Mouse (Mus musculus) limb, embryonic 10.5 days (tissue): Measurements from ENCODE around the gene Nexmif. TPM values are rescaled to one million over a fixed set of nuclear protein-coding genes. Genes with fewer than 3 reads are reported as not detected.
A peak's percentile ranks its signal among the peaks of the same experiment; 100 is the strongest.
"Not testable (repeated sequence)": the region's sequence is repeated elsewhere in the genome, so short reads cannot be mapped to it uniquely, and the experiment has no call there.

Experiments
- DNase-seq: peaks from one replicate; pipeline ENCODE4 v3.0.0-alpha.2; 2017; ENCODE audit warnings: low spot score
- H3K27ac ChIP-seq: fragments of 300-500 bp; sonication (generic); 2 replicates; pipeline ENCODE4 v1.5.1; 2016; ENCODE audit warnings: mild to moderate bottlenecking
- H3K27me3 ChIP-seq: fragments of 300-500 bp; sonication (generic); 2 replicates; pipeline ENCODE4 v1.6.1; 2016; ENCODE audit warnings: low read depth, mild to moderate bottlenecking; ENCODE audit not compliant: poor library complexity, severe bottlenecking
- H3K36me3 ChIP-seq: fragments of 300-500 bp; sonication (generic); 2 replicates; pipeline ENCODE4 v1.6.1; 2016; ENCODE audit warnings: mild to moderate bottlenecking, moderate library complexity
- H3K4me1 ChIP-seq: fragments of 300-500 bp; sonication (generic); 2 replicates; pipeline ENCODE4 v1.6.1; 2016
- H3K4me3 ChIP-seq: fragments of 300-500 bp; sonication (generic); 2 replicates; pipeline ENCODE4 v1.5.1; 2016; ENCODE audit warnings: mild to moderate bottlenecking, moderate library complexity
- H3K9me3 ChIP-seq: fragments of 300-500 bp; sonication (generic); replicated peaks from 2 replicates; pipeline ENCODE4 v1.6.1; 2016; ENCODE audit warnings: mild to moderate bottlenecking
- WGBS: fragments of 180-500 bp; shearing (Covaris S2); methylation state at CpG from one replicate; pipeline ENCODE4 v1.1.7; 2016; 5-methylcytosine and 5-hydroxymethylcytosine counted together
- polyA plus RNA-seq: library from polyadenylated mRNA; unstranded; fragments of >200 nt; fragmentation: Nextera tagmentation; extraction: Ambion mirVana; gene quantifications from 2 replicates; pipeline ENCODE4 v1.2.1, GENCODE M21; 2016

Gene Nexmif
- 0.40 and 0.83 TPM in 2 replicates for polyA plus RNA-seq

DNA sequence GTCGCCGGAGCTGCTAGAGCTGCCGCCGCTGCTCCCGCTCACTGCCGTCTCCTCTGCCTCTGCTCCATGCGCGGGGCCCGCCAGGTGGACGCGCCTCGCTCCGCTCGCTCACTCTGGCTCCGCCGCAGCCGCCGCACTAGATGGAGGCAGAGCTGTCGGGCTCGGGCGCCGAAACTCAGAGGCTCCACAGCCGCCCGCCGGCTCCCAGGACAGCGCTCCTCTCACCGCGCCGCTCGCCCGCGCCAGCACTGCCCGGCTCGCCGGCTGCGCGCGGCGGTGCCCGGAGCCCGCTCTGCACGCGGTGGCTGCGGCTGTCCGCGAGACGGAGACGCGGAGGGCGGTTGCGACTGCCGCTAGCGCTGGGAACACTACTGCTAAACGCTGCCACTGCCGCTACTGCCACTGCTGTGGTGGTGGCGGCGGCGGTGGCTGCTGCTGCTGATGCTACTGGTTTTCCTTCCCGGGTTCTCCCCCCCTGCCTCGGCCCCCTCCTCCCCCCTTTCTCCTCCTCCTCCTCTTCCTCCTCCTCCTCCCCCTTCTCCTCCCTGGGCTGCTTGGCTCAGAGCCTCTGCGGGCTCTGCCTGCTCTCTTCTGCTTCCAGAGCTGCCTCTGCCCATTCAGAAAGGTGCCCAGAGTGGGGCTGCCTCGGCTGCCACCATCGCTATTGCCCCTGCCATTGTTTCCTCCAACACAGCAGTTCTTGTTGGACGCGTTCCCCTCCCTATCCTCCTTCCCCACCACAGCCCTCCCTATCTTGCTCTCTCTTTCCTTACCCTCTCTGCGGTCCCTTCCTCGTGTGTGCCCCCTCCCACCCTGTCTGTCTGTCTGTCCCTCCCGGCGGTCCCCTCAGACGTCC, at the start of gene Nexmif:
Gene Nexmif, minus strand, starts transcription at position 450 of the 856 bp plus-strand sequence.
- Histone ChIP-seq H3K9me3 (no peaks in the 10 kb centered on the region; the same call in 1 of the 2 replicates), H3K4me3 (peak within 1 kb of the TSS; percentile 56), H3K36me3 (no peaks in the 10 kb centered on the region), H3K27me3 (peaks cover 89% of the 10 kb centered on the region), H3K4me1 (no peaks in the 10 kb centered on the region; the same call in 1 of the 2 replicates), H3K27ac (peak within 1 kb of the TSS; percentile 80)
- no peak for DNase-seq
- WGBS: 15% methylated on average over 70 of the region's 70 CpGs

DNA sequence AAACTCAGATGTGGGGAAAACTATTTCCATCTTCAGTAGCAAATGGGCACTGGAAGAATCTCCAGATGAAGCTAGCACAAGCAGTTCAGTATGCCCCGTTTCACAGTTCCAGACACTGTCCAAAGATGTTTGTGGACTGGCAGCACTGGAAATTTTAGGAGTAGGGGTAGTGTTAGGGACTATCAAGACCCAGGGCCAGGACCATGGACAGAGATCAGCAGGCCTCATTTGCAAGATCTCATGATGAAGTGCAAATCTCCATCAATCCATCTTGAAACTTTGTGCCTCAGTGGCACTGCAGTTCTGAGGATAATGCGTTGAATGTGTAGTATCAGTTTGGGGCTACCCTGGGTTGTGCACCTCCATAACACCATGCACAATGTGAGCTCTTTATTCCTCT, 7.7 kb upstream of the Nexmif start:
- DNase-seq: peak; percentile 37
- Histone ChIP-seq H3K27ac (no peak overlapping the region), H3K27me3 (peaks cover 61% of the 10 kb centered on the region), H3K4me1 (no peaks in the 10 kb centered on the region), H3K9me3 (no peaks in the 10 kb centered on the region), H3K36me3 (no peaks in the 10 kb centered on the region), H3K4me3 (no peak overlapping the region)
- 76% methylated on average over 2 of the region's 2 CpGs for WGBS

DNA sequence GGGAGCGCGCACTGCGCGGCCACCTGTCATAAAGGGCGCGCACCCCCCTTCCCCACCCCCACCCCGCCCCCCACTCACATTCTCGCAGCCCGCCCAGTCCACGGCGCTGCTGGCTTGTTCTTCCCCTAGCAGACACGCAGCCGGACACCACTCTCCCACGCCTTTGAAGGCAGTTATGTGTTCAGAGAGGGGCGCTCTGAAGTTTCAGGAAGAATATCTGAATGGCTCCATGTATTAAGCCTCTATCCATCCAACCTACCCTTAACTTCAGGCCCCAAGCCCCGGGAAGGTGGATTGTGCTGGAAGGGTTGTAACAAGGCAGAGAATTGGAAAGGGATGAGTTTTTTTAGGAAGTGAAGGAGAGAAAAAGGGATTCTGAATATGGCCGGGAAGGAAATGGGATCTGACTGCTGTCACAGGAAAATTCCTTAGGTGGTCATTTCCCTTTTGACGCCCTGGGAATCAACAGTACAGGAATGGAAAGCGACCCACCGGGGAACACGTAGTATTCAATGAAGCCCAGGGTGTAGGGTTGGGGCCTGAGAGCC, 681 bp upstream of the Nexmif start:
- no peaks in the 10 kb centered on the region; the same call in 1 of the 2 replicates for H3K4me1 ChIP-seq
- no peak overlapping the region for H3K27ac ChIP-seq
- H3K4me3 ChIP-seq: peak overlapping the region; percentile 56
- DNase-seq: no peak
- H3K36me3 ChIP-seq: no peaks in the 10 kb centered on the region
- peaks cover 89% of the 10 kb centered on the region for H3K27me3 ChIP-seq
- 20% methylated on average over 21 of the region's 21 CpGs for WGBS
- no peaks in the 10 kb centered on the region; the same call in 1 of the 2 replicates for H3K9me3 ChIP-seq

DNA sequence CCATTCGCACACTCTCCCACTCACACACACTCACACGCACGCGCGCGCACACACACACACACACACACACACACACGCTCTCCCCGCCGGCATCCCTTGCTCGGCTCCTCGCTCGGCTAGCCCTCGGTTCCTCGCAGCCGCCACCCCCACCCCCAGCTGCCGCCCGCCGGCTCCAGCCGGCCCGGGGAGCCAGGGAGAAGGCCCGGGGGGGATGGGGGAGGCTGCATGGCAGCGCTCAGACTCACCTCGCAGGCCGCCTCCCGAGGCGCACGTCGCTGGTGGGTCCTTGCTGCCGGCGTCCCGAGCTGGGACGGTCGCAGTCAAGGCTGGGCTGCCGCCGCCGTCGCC, 623 bp downstream of the Nexmif start:
- Histone ChIP-seq H3K9me3 (no peaks in the 10 kb centered on the region; the same call in 1 of the 2 replicates), H3K36me3 (no peaks in the 10 kb centered on the region), H3K27me3 (peaks cover 95% of the 10 kb centered on the region), H3K4me3 (peak overlapping the region; percentile 56), H3K4me1 (no peaks in the 10 kb centered on the region; the same call in 1 of the 2 replicates), H3K27ac (peak overlapping the region; percentile 80)
- 10% methylated on average over 19 of the region's 37 CpGs for WGBS
- DNase-seq: peak; percentile 57

DNA sequence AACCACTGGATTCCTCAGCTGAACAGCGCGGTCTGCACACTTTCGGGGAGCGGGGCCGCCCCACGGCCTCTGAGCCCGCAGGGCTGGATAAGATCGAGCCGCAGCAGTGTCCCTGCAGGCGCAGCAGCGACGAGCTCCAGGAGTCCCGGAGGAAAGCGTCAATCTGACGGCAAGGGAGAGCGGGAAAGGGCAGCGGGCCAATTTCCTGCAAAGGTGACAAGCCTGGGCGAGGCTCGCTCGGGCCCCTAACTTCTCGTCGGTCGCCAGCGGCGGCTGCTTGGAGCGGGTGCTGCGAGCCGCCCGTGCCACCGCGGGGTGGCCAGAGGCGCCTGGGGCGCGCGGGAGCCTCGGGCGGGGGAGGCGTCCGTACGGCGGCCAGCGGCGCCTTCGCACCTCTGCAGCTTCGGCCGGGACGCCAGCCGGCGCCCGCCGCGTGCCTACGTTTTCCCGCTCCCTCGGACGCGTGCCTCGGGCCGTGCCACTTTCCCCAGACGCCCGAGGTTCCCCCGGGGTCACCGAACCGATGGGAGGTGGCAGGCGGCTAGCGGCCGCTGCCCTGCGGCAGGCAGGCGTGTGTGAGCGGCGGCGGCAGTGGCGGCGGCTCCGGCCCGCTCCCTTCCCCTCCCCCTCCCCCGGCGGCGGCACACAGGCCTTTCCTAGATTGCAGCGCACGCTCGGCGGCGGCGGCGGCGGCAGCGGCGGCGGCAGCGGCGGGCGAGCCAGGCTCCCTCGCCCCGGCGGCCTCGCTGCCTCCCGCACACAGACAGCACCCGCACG, 1.2 kb downstream of the Nexmif start:
- Histone ChIP-seq H3K27me3 (peaks cover 100% of the 10 kb centered on the region), H3K4me1 (no peaks in the 10 kb centered on the region; the same call in 1 of the 2 replicates), H3K36me3 (no peaks in the 10 kb centered on the region), H3K27ac (peak overlapping the region; percentile 80), H3K9me3 (no peaks in the 10 kb centered on the region; the same call in 1 of the 2 replicates), H3K4me3 (peak overlapping the region; percentile 56)
- DNase-seq: peak; percentile 55
- WGBS: 26% methylated on average over 71 of the region's 100 CpGs

DNA sequence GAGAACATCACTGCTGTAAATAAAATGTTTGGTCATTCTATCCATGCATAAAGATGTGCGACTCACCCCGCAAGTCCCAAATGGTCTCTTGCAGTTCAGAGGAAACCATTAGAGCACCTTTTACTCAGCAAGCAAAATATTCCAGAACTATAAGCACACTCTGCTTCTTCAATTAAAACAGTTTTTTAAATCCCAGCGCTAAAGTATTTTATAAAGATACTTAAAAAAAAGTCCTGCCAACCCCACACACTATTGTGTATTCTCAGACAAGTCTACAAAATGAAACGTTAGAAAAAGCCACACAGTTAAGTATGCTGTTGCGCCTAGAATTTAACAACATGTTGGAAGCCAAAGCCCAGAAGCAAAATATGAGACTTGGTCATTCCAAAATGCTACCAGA, 1.9 kb downstream of the Nexmif start:
- H3K9me3 ChIP-seq: no peaks in the 10 kb centered on the region; the same call in 1 of the 2 replicates
- no peaks in the 10 kb centered on the region for H3K36me3 ChIP-seq
- H3K4me1 ChIP-seq: no peaks in the 10 kb centered on the region; the same call in 1 of the 2 replicates
- H3K27me3 ChIP-seq: peaks cover 100% of the 10 kb centered on the region
- no peak overlapping the region for H3K27ac ChIP-seq
- WGBS: 59% methylated on average over 5 of the region's 5 CpGs
- DNase-seq: no peak
- no peak overlapping the region for H3K4me3 ChIP-seq

DNA sequence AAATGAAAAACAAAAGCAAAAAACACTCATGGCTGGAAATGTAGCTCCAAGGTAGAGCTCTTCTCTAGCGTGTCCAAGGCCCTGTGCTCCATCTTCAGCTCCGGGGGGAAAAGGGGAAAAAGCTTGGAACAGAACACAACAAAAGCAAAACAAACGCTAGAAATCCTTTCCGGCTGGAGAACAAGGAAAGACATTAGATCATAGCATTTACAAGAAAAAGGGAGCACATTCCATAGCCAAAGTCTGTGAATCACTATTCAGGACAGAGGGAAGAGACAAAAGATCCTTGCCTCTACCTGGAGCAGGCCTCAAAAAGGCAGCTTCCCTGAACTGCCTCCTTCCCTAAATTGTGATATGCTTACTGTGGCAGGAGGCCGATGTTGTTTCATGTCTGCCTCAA, 4.4 kb downstream of the Nexmif start:
- no peaks in the 10 kb centered on the region for H3K36me3 ChIP-seq
- H3K9me3 ChIP-seq: no peaks in the 10 kb centered on the region; the same call in 1 of the 2 replicates
- peaks cover 85% of the 10 kb centered on the region for H3K27me3 ChIP-seq
- H3K27ac ChIP-seq: no peak overlapping the region
- no peaks in the 10 kb centered on the region; the same call in 1 of the 2 replicates for H3K4me1 ChIP-seq
- 71% methylated on average over 5 of the region's 5 CpGs for WGBS
- H3K4me3 ChIP-seq: no peak overlapping the region
- DNase-seq: no peak

DNA sequence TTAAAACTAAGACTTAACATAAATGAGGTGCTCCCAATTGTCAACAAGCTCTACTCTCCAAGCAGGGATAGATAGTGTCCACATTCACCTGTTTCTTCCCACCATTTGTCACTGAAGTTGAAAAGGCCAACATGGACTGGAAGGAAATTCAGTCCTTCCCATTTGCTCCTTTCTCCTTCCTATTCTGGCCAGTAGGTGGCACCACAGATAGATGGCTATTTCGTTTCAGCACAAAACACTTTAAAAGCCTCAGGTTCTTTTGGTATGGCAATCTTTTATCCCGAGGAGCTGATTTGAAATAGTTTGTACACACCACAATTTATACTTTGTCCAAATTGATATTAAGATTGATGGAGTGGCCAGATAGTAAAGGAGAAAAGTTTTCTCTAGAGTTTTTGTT, 21.7 kb downstream of the Nexmif start:
- no peak overlapping the region for H3K27ac ChIP-seq
- H3K4me1 ChIP-seq: no peaks in the 10 kb centered on the region
- 25% methylated on average over 2 of the region's 2 CpGs for WGBS
- H3K27me3 ChIP-seq: peaks cover 55% of the 10 kb centered on the region
- DNase-seq: peak; percentile 29
- no peak overlapping the region for H3K4me3 ChIP-seq
- H3K9me3 ChIP-seq: no peaks in the 10 kb centered on the region
- H3K36me3 ChIP-seq: no peaks in the 10 kb centered on the region

DNA sequence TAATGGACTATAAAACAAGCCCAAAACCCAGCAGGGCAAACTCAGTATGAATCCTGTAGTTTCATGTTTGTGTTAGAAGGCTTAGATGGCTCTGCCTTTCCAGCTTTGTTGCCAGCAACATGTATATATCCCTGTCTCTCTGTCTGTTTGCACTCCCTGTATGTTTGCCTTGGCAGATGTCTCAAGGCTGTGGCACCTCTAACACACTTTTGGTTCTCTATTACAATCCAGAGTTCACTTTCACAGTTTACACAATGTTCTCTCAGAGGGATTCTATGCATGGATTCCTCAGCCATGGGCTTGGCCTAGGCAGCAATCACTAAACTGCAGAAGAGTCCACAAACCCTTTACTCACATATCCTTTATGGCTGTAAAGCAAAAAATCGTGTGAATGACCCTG, 50.9 kb downstream of the Nexmif start:
- Histone ChIP-seq H3K9me3 (no peaks in the 10 kb centered on the region), H3K4me1 (no peaks in the 10 kb centered on the region), H3K27me3 (peaks cover 73% of the 10 kb centered on the region), H3K36me3 (no peaks in the 10 kb centered on the region), H3K27ac (no peak overlapping the region), H3K4me3 (no peak overlapping the region)
- DNase-seq: no peak
- WGBS: 58% methylated on average over 1 of the region's 1 CpGs

DNA sequence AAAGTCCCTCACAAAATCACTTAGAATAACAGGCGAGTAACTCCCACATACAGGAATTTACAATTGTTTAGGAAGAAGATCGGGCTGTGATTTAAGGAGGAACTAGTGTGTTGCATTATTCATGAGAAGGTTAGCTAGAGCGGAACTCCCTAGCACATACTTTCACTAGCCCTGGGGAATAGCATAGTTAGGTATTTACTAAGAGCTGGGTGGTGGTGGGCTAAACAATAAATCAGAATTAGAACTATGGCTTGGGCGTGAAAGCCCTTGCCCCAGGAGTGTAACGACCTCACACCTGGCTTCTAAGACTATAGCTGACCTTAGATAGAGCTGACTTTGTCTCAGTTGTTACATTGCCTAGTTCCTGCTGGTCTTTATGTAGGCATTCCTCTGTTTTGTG, 85.7 kb downstream of the Nexmif start:
- not testable (repeated sequence) for H3K4me3 ChIP-seq, H3K9me3 ChIP-seq, H3K4me1 ChIP-seq, DNase-seq, H3K27ac ChIP-seq, H3K36me3 ChIP-seq
- 79% methylated on average over 5 of the region's 5 CpGs for WGBS
- peaks cover 37% of the 10 kb centered on the region for H3K27me3 ChIP-seq

DNA sequence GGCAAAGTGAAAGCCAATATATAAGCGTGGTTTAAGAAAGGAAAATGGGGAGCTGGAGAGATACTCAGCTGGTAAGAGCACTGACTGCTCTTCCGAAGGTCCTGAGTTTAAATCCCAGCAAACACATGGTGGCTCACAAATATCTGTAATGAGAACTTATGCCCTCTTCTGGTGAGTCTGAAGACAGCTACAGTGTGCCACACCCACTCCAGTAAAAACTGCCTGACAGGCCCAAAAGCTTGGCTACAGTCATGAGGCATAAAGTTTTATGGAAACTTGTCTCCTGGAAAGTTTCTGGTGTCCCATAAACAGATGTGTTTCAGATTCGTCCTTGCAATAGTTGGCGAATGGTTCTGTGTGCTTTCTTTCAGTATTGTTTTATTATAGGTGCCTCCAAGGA, 86.4 kb downstream of the Nexmif start:
- Histone ChIP-seq H3K27ac (no peak overlapping the region), H3K9me3 (no peaks in the 10 kb centered on the region), H3K36me3 (no peaks in the 10 kb centered on the region), H3K4me1 (no peaks in the 10 kb centered on the region), H3K27me3 (peaks cover 39% of the 10 kb centered on the region), H3K4me3 (no peak overlapping the region)
- DNase-seq: no peak
- WGBS: 66% methylated on average over 4 of the region's 4 CpGs

DNA sequence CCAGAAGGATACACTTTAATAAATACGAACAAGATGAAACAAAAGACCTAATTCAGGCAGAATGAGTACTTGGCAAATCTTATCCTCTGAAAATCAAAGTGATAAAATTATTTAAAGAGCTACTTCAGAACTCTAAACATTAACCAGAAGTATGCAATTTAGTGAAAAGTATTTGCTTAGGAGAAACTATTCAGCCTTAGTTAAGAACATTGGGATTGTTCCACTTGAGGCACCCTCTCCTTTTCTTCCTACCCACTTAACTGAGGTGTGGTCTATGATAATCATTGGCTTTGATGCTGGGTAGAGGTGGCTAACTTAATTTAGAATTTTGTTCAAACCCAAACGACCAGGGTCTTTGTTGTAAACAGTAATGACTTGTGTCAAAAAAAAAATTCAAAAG, 146.1 kb downstream of the Nexmif start:
- Histone ChIP-seq H3K27me3 (peaks cover 51% of the 10 kb centered on the region), H3K36me3 (no peaks in the 10 kb centered on the region), H3K9me3 (no peaks in the 10 kb centered on the region), H3K4me3 (no peak overlapping the region), H3K4me1 (no peaks in the 10 kb centered on the region), H3K27ac (no peak overlapping the region)
- DNase-seq: no peak
- 60% methylated on average over 2 of the region's 2 CpGs for WGBS

DNA sequence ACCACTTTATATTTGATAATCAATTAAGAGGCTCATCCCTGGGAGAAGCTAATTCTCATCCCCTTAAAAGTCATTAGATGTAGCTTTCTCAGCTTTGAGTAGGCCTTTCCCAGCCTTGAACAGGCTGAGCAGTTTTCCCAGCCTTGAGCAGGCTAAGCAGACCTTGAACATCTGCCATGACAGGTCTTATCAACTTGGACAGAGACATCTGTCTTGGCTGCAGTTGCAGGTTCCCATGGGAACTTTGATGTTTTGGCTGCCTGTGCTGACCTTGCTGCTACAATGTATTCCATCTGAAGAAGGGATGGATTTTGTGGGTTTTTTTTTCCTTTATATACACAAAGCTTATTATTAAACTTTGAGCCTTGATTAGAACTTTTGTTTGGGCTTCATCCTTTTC, 160.7 kb downstream of the Nexmif start:
- Histone ChIP-seq H3K27me3 (peaks cover 95% of the 10 kb centered on the region), H3K27ac (no peak overlapping the region), H3K9me3 (no peaks in the 10 kb centered on the region)

More for the DNA sequence above, 160.7 kb downstream of the Nexmif start:
- H3K4me3 ChIP-seq: no peak overlapping the region
- H3K4me1 ChIP-seq: peaks cover 3% of the 10 kb centered on the region; the same call in 1 of the 2 replicates
- H3K36me3 ChIP-seq: no peaks in the 10 kb centered on the region
- DNase-seq: no peak
